Mouse (Mus musculus) forebrain, embryonic 11.5 days (tissue): ENCODE results near the gene Dact3. TPM values are rescaled to one million over a fixed set of nuclear protein-coding genes. Genes with fewer than 3 reads are reported as not detected.

Experiments used
- ATAC-seq: fragments of 200-750 bp; cut with Nextera tagmentation; replicated peaks from 2 replicates; pipeline ENCODE4 v1.8.0; 2017; ENCODE audit warnings: moderate TSS enrichment; ENCODE audit not compliant: low FRiP score
- DNase-seq: peaks from one replicate; pipeline ENCODE4 v3.0.0-alpha.2; 2017; ENCODE audit warnings: low spot score
- H3K27ac ChIP-seq: fragments of 300-500 bp; sonication (generic); 2 replicates; pipeline ENCODE4 v1.5.1; 2014; ENCODE audit warnings: low read depth, low read length
- H3K27me3 ChIP-seq: fragments of 300-500 bp; sonication (generic); 2 replicates; pipeline ENCODE4 v1.6.1; 2014; ENCODE audit warnings: mild to moderate bottlenecking, low read length, mixed read lengths; ENCODE audit not compliant: control insufficient read depth, insufficient read depth
- H3K36me3 ChIP-seq: fragments of 300-500 bp; sonication (generic); 2 replicates; pipeline ENCODE4 v1.6.1; 2014; ENCODE audit warnings: mild to moderate bottlenecking, low read length, moderate library complexity, mixed read lengths; ENCODE audit not compliant: control insufficient read depth, insufficient read depth
- H3K4me1 ChIP-seq: fragments of 300-500 bp; sonication (generic); replicated peaks from 2 replicates; pipeline ENCODE4 v1.6.1; 2014; ENCODE audit warnings: low read length, mixed read lengths; ENCODE audit not compliant: control insufficient read depth, insufficient read depth
- H3K4me2 ChIP-seq: fragments of 300-500 bp; sonication (generic); 2 replicates; pipeline ENCODE4 v1.6.1; 2014; ENCODE audit warnings: low read depth, mild to moderate bottlenecking, low read length, moderate library complexity, mixed read lengths; ENCODE audit not compliant: severe bottlenecking
- H3K4me3 ChIP-seq: fragments of 300-500 bp; sonication (generic); 2 replicates; pipeline ENCODE4 v1.5.1; 2014; ENCODE audit warnings: low read depth, low read length
- H3K9ac ChIP-seq: fragments of 300-500 bp; sonication (generic); 2 replicates; pipeline ENCODE4 v1.6.1; 2014; ENCODE audit warnings: low read length
- H3K9me3 ChIP-seq: fragments of 300-500 bp; sonication (generic); 2 replicates; pipeline ENCODE4 v1.6.1; 2016; ENCODE audit warnings: low read length, mixed read lengths; ENCODE audit not compliant: control insufficient read depth
- WGBS: fragments of 180-500 bp; shearing (Covaris S2); extraction: QIAGEN DNeasy Blood & Tissue Kit; methylation state at CpG from one replicate; pipeline ENCODE4 v1.1.7; 2014; 5-methylcytosine and 5-hydroxymethylcytosine counted together
- polyA plus RNA-seq: library from polyadenylated mRNA; unstranded; fragments of >200 nt; fragmentation: Nextera tagmentation; extraction: Ambion mirVana; gene quantifications from 2 replicates; pipeline ENCODE4 v1.2.1, GENCODE M21; 2014

Gene Dact3
- polyA plus RNA-seq, 1 experiment from 2014 or later: 4.8 TPM

GRCm38 (mm10) chr7:16909909-16910308 is 34.8 kb downstream of the Dact3 start:
- H3K9ac ChIP-seq: no peak overlapping the region
- no peak overlapping the region for H3K4me3 ChIP-seq
- H3K27me3 ChIP-seq: no peaks in the 10 kb centered on the region
- ATAC-seq (no peak), DNase-seq (no peak)
- peaks cover 4% of the 10 kb centered on the region; the same call in 1 of the 2 replicates for H3K4me1 ChIP-seq
- H3K36me3 ChIP-seq: peaks cover 1% of the 10 kb centered on the region; the same call in 1 of the 2 replicates
- no peak overlapping the region for H3K4me2 ChIP-seq
- H3K27ac ChIP-seq: no peak overlapping the region
- 60% methylated on average over 10 of the region's 10 CpGs for WGBS
- H3K9me3 ChIP-seq: no peaks in the 10 kb centered on the region

GRCm38 (mm10) chr7:16911904-16912303 is 36.8 kb downstream of the Dact3 start:
- Histone ChIP-seq H3K9ac (no peak overlapping the region), H3K4me2 (no peak overlapping the region), H3K27me3 (no peaks in the 10 kb centered on the region), H3K36me3 (peaks cover 7% of the 10 kb centered on the region; the same call in 1 of the 2 replicates), H3K27ac (no peak overlapping the region), H3K4me1 (no peaks in the 10 kb centered on the region), H3K4me3 (no peak overlapping the region), H3K9me3 (no peaks in the 10 kb centered on the region)
- WGBS: 90% methylated on average over 3 of the region's 3 CpGs
- ATAC-seq: no peak
- DNase-seq: no peak

DNA sequence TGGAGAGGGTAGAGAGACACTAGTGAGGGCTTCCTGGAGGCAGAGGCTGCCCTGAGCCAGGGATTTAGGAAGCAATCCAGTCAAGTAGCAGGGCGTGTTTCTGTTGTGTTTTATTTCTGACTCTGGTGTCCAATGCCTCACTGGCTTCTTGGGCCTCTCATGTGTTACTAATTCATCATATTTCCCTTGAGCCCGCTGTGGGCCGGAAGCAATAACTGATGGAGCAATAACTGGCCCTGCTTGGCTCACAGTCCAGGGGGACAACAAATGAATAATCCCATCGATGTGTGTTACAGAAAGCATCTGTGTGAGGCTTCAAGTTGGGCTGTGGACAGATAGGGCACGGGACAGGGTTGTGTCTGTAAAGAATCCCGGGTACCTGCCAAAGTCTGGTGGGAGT is 37.2 kb downstream of the Dact3 start:
- DNase-seq (no peak), ATAC-seq (no peak)
- H3K4me2 ChIP-seq: no peak overlapping the region
- no peaks in the 10 kb centered on the region for H3K9me3 ChIP-seq
- 78% methylated on average over 6 of the region's 6 CpGs for WGBS
- no peak overlapping the region for H3K27ac ChIP-seq
- H3K9ac ChIP-seq: no peak overlapping the region
- no peak overlapping the region for H3K4me3 ChIP-seq
- no peaks in the 10 kb centered on the region for H3K27me3 ChIP-seq
- H3K36me3 ChIP-seq: peaks cover 8% of the 10 kb centered on the region; the same call in 1 of the 2 replicates
- H3K4me1 ChIP-seq: no peaks in the 10 kb centered on the region

- Histone ChIP-seq H3K9me3 (no peaks in the 10 kb centered on the region), H3K27me3 (no peaks in the 10 kb centered on the region), H3K9ac (no peak overlapping the region), H3K27ac (no peak overlapping the region), H3K36me3 (peaks cover 18% of the 10 kb centered on the region; the same call in 1 of the 2 replicates), H3K4me1 (no peaks in the 10 kb centered on the region), H3K4me3 (no peak overlapping the region), H3K4me2 (no peak overlapping the region)
- DNase-seq: peak; percentile 84
- ATAC-seq: peak; percentile 72
- WGBS: 42% methylated on average over 10 of the region's 10 CpGs
These were observed 38.8 kb downstream of the Dact3 start for GRCm38 (mm10) chr7:16913806-16914452.

DNA sequence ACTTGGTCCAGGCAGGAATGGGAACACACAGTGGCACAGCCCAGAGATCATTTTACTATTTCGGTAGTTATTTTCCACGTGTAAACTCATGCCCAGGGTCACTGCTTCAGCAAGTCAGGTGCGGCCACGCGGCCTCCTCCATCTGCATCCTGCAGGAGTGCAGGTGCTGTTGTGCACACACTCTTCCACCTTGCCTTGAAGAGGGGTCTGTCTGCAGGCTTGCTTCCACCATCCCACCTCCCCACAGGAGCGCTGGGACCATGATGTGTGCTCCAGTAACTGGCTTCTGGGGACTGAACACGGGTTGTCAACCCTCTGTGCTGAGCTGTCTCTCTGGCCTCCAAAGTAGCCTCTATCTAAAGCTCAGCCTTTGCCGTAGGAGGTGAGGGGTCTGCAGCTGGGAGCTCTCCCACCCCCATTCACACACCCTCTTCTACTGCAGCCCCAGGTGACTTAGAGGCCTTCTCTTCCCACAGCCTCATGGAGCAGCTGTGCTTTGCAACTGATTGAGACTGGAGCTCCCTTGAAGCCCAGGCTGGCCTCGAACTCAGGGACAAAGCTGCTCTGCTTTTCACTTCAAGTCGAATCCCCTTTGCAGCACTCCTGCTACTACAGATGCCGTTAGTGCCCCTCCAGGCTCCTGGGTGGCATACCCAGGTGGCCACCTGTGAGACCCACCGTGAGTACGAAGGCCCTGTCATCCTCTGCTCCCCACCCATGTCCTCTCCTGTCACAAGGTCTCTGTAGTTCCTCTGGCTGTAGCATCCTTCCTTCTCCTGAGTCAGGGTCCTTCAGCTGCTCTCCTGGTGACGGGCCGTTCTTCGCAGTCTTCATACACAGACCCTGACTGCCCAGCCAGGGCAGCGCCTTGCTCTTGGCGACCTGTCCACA is 39.6 kb downstream of the Dact3 start:
- peaks cover under 1% of the 10 kb centered on the region; the same call in 1 of the 2 replicates for H3K4me1 ChIP-seq
- no peaks in the 10 kb centered on the region for H3K27me3 ChIP-seq
- no peak overlapping the region for H3K4me3 ChIP-seq
- ATAC-seq (no peak), DNase-seq (peak; percentile 54)
- 86% methylated on average over 18 of the region's 18 CpGs for WGBS
- no peaks in the 10 kb centered on the region for H3K9me3 ChIP-seq
- peaks cover 18% of the 10 kb centered on the region; the same call in 1 of the 2 replicates for H3K36me3 ChIP-seq
- no peak overlapping the region for H3K9ac ChIP-seq
- H3K4me2 ChIP-seq: no peak overlapping the region
- H3K27ac ChIP-seq: no peak overlapping the region

DNA sequence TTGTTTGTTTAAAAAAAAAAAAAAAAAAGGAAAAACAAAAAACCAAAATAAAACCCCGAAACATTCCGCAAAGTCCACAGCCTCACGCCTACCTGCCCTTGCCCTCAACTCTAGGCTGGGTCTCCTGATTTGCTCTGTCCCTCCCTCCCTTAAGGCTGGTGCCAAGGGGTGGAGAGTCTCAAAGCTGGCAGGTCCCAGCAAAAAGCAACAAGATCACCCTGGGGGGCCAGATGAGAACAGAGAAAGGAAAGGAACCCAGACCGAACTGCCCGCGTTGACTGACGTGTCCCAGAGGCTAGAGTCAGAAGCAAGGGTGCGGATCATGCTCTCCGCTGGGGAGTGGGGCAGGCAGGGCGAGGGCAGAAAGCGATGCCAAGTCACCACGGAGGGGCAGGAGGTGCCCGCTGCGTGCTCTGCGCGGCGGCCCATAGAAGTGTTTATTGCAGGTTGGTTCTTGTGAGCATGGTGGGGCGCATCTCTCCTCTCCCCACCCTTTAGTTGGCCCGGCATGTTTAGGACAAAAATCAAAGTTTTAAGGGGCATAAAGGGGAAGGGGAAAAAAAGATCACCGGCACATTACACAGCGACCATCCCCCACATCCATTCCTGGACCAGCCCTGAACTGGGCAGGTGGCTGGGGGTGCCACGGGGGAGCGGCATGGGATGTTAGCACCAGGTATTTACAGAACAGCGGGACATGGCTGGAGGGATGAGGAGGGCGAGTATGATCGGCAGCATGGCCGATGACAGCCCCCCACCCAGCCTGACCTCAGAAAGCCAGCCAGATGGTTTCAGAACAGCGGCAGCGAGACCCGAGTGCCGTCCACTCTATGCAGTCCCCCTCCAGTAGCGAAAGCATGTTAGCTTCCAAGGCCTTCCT is 40.6 kb downstream of the Dact3 start:
- Histone ChIP-seq H3K4me1 (peaks cover 8% of the 10 kb centered on the region; the same call in 1 of the 2 replicates), H3K9ac (no peak overlapping the region), H3K27ac (no peak overlapping the region), H3K36me3 (peaks cover 18% of the 10 kb centered on the region; the same call in 1 of the 2 replicates), H3K4me2 (no peak overlapping the region), H3K4me3 (no peak overlapping the region), H3K9me3 (no peaks in the 10 kb centered on the region), H3K27me3 (no peaks in the 10 kb centered on the region)
- WGBS: 93% methylated on average over 32 of the region's 32 CpGs
- DNase-seq (no peak), ATAC-seq (no peak)

DNA sequence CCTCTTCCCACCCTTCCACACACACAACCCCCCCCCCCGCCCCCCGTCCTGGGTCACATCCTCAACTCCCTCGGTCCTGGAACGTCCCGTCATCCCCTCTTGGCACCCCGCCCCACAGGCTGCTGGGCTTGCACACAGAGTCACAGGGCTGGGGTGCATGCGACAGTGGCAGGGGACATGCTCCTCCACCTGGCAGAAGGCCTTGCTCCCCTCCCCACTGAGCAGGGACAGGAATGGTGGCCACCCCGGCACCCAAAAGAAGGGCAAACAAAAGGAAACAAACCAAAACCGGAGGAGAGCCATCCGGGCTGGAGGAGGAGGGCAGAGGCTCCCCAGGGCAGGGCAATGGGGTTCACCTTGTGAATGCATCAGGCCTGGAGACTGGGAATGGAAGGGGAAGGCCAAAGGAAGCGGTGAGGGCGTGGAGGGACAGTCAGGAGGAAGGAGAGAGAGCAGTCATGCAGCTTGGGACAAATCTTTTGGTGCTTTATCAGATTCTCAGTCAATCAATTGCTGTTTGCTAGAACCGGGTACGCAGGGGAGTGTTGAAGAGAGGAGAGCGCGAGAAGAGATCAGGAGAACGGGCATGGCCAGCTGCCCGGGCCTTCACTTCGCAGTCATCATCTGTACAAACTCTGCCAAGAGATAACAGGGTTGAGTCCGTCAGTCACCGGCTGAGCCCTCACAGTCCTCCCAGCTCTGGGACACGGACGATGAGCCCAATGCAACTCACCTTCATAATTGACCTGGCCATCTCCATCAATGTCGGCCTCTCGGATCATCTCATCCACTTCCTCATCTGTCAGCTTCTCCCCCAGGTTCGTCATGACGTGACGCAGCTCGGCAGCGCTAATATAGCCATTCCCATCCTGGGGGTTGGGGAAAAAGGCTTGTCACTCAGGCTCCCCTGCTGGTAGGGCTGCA is 41.5 kb downstream of the Dact3 start:
- Histone ChIP-seq H3K4me1 (peaks cover 16% of the 10 kb centered on the region), H3K4me3 (no peak overlapping the region), H3K36me3 (peaks cover 18% of the 10 kb centered on the region; the same call in 1 of the 2 replicates), H3K27me3 (no peaks in the 10 kb centered on the region), H3K4me2 (no peak overlapping the region), H3K27ac (no peak overlapping the region), H3K9ac (no peak overlapping the region), H3K9me3 (no peaks in the 10 kb centered on the region)
- WGBS: 91% methylated on average over 30 of the region's 30 CpGs
- DNase-seq (no peak), ATAC-seq (no peak)
